Mouse (Mus musculus) lung, adult 2 months (tissue): Measurements from ENCODE around the gene Itga8.

Experiments used
- CTCF ChIP-seq: fragments of 200-500 bp; IDR thresholded peaks from 2 replicates; pipeline ENCODE4 v1.5.1; 2011; ENCODE audit warnings: mild to moderate bottlenecking, low read length, control low read depth; ENCODE audit not compliant: insufficient read depth
- POLR2A ChIP-seq: fragments of 200-500 bp; IDR thresholded peaks from 2 replicates; pipeline ENCODE4 v1.6.1; 2011; ENCODE audit warnings: low read depth, mild to moderate bottlenecking, control low read depth, low read length, borderline replicate concordance; ENCODE audit errors: extremely low read depth

- TF ChIP-seq CTCF (no peak), POLR2A (no peak)
Measured at GRCm38 (mm10) chr2:12170221-12170620, 131.5 kb downstream of the Itga8 start.
